Mouse (Mus musculus) G1E-ER4 (cell line): Measurements from ENCODE around the gene Sfrp4. TPM values are rescaled to one million over a fixed set of nuclear protein-coding genes. Genes with fewer than 3 reads are reported as not detected.

Source experiments
- GATA1 ChIP-seq: IDR thresholded peaks from one replicate; pipeline ENCODE4 v1.8.0; 2012; ENCODE audit warnings: low read length, inconsistent platforms
- polyA plus RNA-seq: library from polyadenylated mRNA; stranded (reverse); fragments of >175 nt; gene quantifications from 2 replicates; pipeline ENCODE4 v1.2.3, GENCODE M21; 2012

Gene Sfrp4
- polyA plus RNA-seq, 1 experiment = not detected

GRCm38 (mm10) chr13:19623228-19623905, 463 bp downstream of the Sfrp4 start:
- no peak for TF ChIP-seq GATA1

- TF ChIP-seq GATA1 = no peak
These were observed 1.9 kb downstream of the Sfrp4 start for GRCm38 (mm10) chr13:19624632-19625320.

GRCm38 (mm10) chr13:19626473-19626872, 3.6 kb downstream of the Sfrp4 start:
- TF ChIP-seq GATA1 = no peak

GRCm38 (mm10) chr13:19630768-19631709, 8.1 kb downstream of the Sfrp4 start:
- no peak for TF ChIP-seq GATA1

- TF ChIP-seq GATA1 = no peak
These were observed 13.2 kb downstream of the Sfrp4 start for GRCm38 (mm10) chr13:19636131-19636530.

GRCm38 (mm10) chr13:19640203-19640851, 17.4 kb downstream of the Sfrp4 start:
- no peak for TF ChIP-seq GATA1

GRCm38 (mm10) chr13:19643519-19643918, 20.6 kb downstream of the Sfrp4 start:
- no peak for TF ChIP-seq GATA1

GRCm38 (mm10) chr13:19644225-19644624, 21.3 kb downstream of the Sfrp4 start:
- no peak for TF ChIP-seq GATA1

GRCm38 (mm10) chr13:19649824-19650223, 26.9 kb downstream of the Sfrp4 start:
- no peak for TF ChIP-seq GATA1

GRCm38 (mm10) chr13:19652405-19652804, 29.5 kb downstream of the Sfrp4 start:
- no peak for TF ChIP-seq GATA1

GRCm38 (mm10) chr13:19668355-19669140, 45.6 kb downstream of the Sfrp4 start:
- TF ChIP-seq GATA1 = no peak

- TF ChIP-seq GATA1 = no peak
These were observed 51.1 kb downstream of the Sfrp4 start for GRCm38 (mm10) chr13:19674025-19674424.

GRCm38 (mm10) chr13:19674601-19675000, 51.7 kb downstream of the Sfrp4 start:
- TF ChIP-seq GATA1 = no peak

Other genes with a start within 250 kb of the Sfrp4 start
- 1.7 and 2.6 TPM in 2 replicates for gene Stard3nl, start 227.3 kb upstream of the Sfrp4 start, polyA plus RNA-seq
- not detected in 2 replicates for gene Epdr1, start 3.2 kb upstream of the Sfrp4 start, polyA plus RNA-seq
- not detected in 2 replicates for gene Nme8, start 74.7 kb downstream of the Sfrp4 start, polyA plus RNA-seq
- gene Gpr141, start 201.2 kb downstream of the Sfrp4 start, polyA plus RNA-seq = not detected in 2 replicates